Comparison of ENCODE assay signal across 12 mouse cellular contexts in genomic region chr10:44454753-44455152, GRCm38 (mm10).
DNase-seq lines count a peak whose midpoint lies in the region; ATAC-seq and TF ChIP-seq lines count a peak whose summit lies in the region.
"Had no signal": no experiment of that assay in that cellular context is flagged by ENCODE, and none has a peak within 500 bp of the region (broad histone marks: within the 10 kb centered on the region; RNA-seq: fewer than 3 reads in every experiment).

No protein-coding gene starts in this region.

- TF ChIP-seq EP300 in stomach, postnatal 0 days (optimal IDR thresholded peaks at IDR 0.05), result no peak

- no peak for ATAC-seq in lung, embryonic 14.5 days (ENCODE audit: insufficient read depth)
- no peak for ATAC-seq in intestine, embryonic 14.5 days (replicated peaks; ENCODE audit: low FRiP score, low TSS enrichment, low read depth)
- ATAC-seq in stomach, postnatal 0 days (ENCODE audit: low FRiP score, low TSS enrichment), result peak; percentile 84
- ATAC-seq in hindbrain, embryonic 13.5 days (ENCODE audit: low FRiP score), result no peak

- H3K4me3 ChIP-seq in gastrocnemius, adult 2 months, result peak overlapping the region; percentile 86
- H3K4me3 ChIP-seq in lung, embryonic 14.5 days (ENCODE audit: low read depth, low read length), result no peak overlapping the region
- peak overlapping the region; percentile 51 for H3K4me3 ChIP-seq in intestine, embryonic 14.5 days (ENCODE audit: low read depth, low read length)
- no peak overlapping the region for H3K4me3 ChIP-seq in stomach, postnatal 0 days (ENCODE audit: low read depth, low read length)
- no peak overlapping the region for H3K4me3 ChIP-seq in hindbrain, embryonic 13.5 days
- H3K4me3 ChIP-seq: hindbrain, embryonic 12.5 days; myocyte had no signal

- peak; percentile 48 for TF ChIP-seq CTCF in gastrocnemius, adult 2 months (IDR thresholded peaks at IDR 0.05)
- TF ChIP-seq CTCF in lung, embryonic 14.5 days (IDR thresholded peaks at IDR 0.05; ENCODE audit: low read depth), result peak; percentile 24; the same call in 1 of the 2 replicates
- TF ChIP-seq CTCF in stomach, postnatal 0 days (IDR thresholded peaks at IDR 0.05; ENCODE audit: low read depth), result peak; percentile 62

- 55% methylated on average over 4 of the region's 4 CpGs for WGBS in lung, embryonic 14.5 days
- 56% methylated on average over 4 of the region's 4 CpGs for WGBS in intestine, embryonic 14.5 days
- WGBS in stomach, postnatal 0 days, result 55% methylated on average over 4 of the region's 4 CpGs
- 76% methylated on average over 4 of the region's 4 CpGs for WGBS in hindbrain, embryonic 13.5 days

- DNase-seq in gastrocnemius, adult 2 months, result no peak
- DNase-seq in gastrocnemius, postnatal 14 days, result no peak
- DNase-seq in lung, embryonic 14.5 days, result peak; percentile 42
- no peak for DNase-seq in lung, postnatal 4 days
- DNase-seq in intestine, embryonic 14.5 days (ENCODE audit: low spot score), result no peak
- peak; percentile 45 for DNase-seq in stomach, postnatal 0 days (ENCODE audit: low spot score)
- no peak for DNase-seq in right cerebral cortex, postnatal 14 days
- DNase-seq: cerebellum, postnatal 25 days; right cerebral cortex, adult 18-20 months had no signal

- intact Hi-C loops in gastrocnemius, adult 2 months (cut with DNase I), result loop anchor here (2.0 to 5.0 kb wide), 5 partner anchors 73 to 593 kb away; partner anchors contain the start of gene Prdm1
- intact Hi-C loops in gastrocnemius, postnatal 14 days (cut with DNase I; ENCODE audit: low total_unique reads), result no loop called here

- H3K36me3 ChIP-seq in lung, embryonic 14.5 days (ENCODE audit: insufficient read depth), result no peaks in the 10 kb centered on the region
- H3K36me3 ChIP-seq in intestine, embryonic 14.5 days (ENCODE audit: control insufficient read depth, insufficient read depth, low read length), result no peaks in the 10 kb centered on the region
- H3K36me3 ChIP-seq in stomach, postnatal 0 days (ENCODE audit: control insufficient read depth, insufficient read depth, low read length), result no peaks in the 10 kb centered on the region
- H3K36me3 ChIP-seq in hindbrain, embryonic 13.5 days, result no peaks in the 10 kb centered on the region
- H3K36me3 ChIP-seq: hindbrain, embryonic 12.5 days had no signal

- H3K4me2 ChIP-seq in lung, embryonic 14.5 days, result 0 out of 2 replicates have a peak overlapping the region, but pooled peaks have one; percentile 10
- H3K4me2 ChIP-seq in intestine, embryonic 14.5 days (ENCODE audit: low read length), result peak overlapping the region; percentile 92
- H3K4me2 ChIP-seq in stomach, postnatal 0 days (replicated peaks; ENCODE audit: low read depth), result no peak overlapping the region
- H3K4me2 ChIP-seq in hindbrain, embryonic 13.5 days, result no peak overlapping the region
- H3K4me2 ChIP-seq: hindbrain, embryonic 12.5 days had no signal

- peak overlapping the region; percentile 67 for H3K27ac ChIP-seq in gastrocnemius, adult 2 months
- no peak overlapping the region for H3K27ac ChIP-seq in lung, embryonic 14.5 days (ENCODE audit: low read depth)
- H3K27ac ChIP-seq in intestine, embryonic 14.5 days (ENCODE audit: low read depth), result peak overlapping the region; percentile 14; the same call in 1 of the 2 replicates
- no peak overlapping the region for H3K27ac ChIP-seq in stomach, postnatal 0 days (replicated peaks)
- no peak overlapping the region for H3K27ac ChIP-seq in hindbrain, embryonic 13.5 days
- H3K27ac ChIP-seq: hindbrain, embryonic 12.5 days had no signal

- H3K9ac ChIP-seq in lung, embryonic 14.5 days, result no peak overlapping the region
- H3K9ac ChIP-seq in intestine, embryonic 14.5 days (ENCODE audit: low read length), result peak overlapping the region; percentile 54
- no peak overlapping the region for H3K9ac ChIP-seq in stomach, postnatal 0 days (ENCODE audit: low read length)
- H3K9ac ChIP-seq in hindbrain, embryonic 13.5 days, result no peak overlapping the region
- H3K9ac ChIP-seq: hindbrain, embryonic 12.5 days had no signal

- H3K4me1 ChIP-seq in lung, embryonic 14.5 days (ENCODE audit: insufficient read depth), result peaks cover 5% of the 10 kb centered on the region; the same call in 1 of the 2 replicates
- H3K4me1 ChIP-seq in intestine, embryonic 14.5 days (replicated peaks; ENCODE audit: control insufficient read depth, insufficient read depth, low read length), result peaks cover 14% of the 10 kb centered on the region
- no peaks in the 10 kb centered on the region for H3K4me1 ChIP-seq in stomach, postnatal 0 days (replicated peaks; ENCODE audit: control insufficient read depth, insufficient read depth)
- H3K4me1 ChIP-seq in hindbrain, embryonic 13.5 days (replicated peaks), result peaks cover 23% of the 10 kb centered on the region

- no peaks in the 10 kb centered on the region for H3K9me3 ChIP-seq in lung, embryonic 14.5 days (ENCODE audit: low read depth, low read length)
- H3K9me3 ChIP-seq in intestine, embryonic 14.5 days (ENCODE audit: control insufficient read depth, low read length), result no peaks in the 10 kb centered on the region
- no peaks in the 10 kb centered on the region for H3K9me3 ChIP-seq in stomach, postnatal 0 days (ENCODE audit: control insufficient read depth, low read length)
- no peaks in the 10 kb centered on the region for H3K9me3 ChIP-seq in hindbrain, embryonic 13.5 days
- H3K9me3 ChIP-seq: hindbrain, embryonic 12.5 days had no signal

- H3K27me3 ChIP-seq in lung, embryonic 14.5 days (ENCODE audit: insufficient read depth, low read length), result peaks cover 16% of the 10 kb centered on the region
- peaks cover 30% of the 10 kb centered on the region for H3K27me3 ChIP-seq in intestine, embryonic 14.5 days (replicated peaks; ENCODE audit: control insufficient read depth, insufficient read depth, low read length)
- H3K27me3 ChIP-seq in stomach, postnatal 0 days (ENCODE audit: control insufficient read depth, insufficient read depth, low read length), result no peaks in the 10 kb centered on the region
- H3K27me3 ChIP-seq in hindbrain, embryonic 13.5 days, result peaks cover 46% of the 10 kb centered on the region

Comparison
In these comparisons a context has a peak if more than half of its experiments do, and no peak if none do; other contexts are left out.
1. DNase-seq: peak in lung, embryonic 14.5 days (single experiment) and stomach, postnatal 0 days (single experiment); none in gastrocnemius, adult 2 months (single experiment), gastrocnemius, postnatal 14 days (single experiment), lung, postnatal 4 days (0 of 2), intestine, embryonic 14.5 days (single experiment) and right cerebral cortex, postnatal 14 days (single experiment).
2. H3K27ac ChIP-seq: peak in gastrocnemius, adult 2 months (single experiment) and intestine, embryonic 14.5 days (single experiment); none in lung, embryonic 14.5 days (single experiment), stomach, postnatal 0 days (single experiment) and hindbrain, embryonic 13.5 days (single experiment).
3. H3K4me3 ChIP-seq: peak in gastrocnemius, adult 2 months (single experiment) and intestine, embryonic 14.5 days (single experiment); none in lung, embryonic 14.5 days (single experiment), stomach, postnatal 0 days (single experiment) and hindbrain, embryonic 13.5 days (single experiment).
4. H3K4me2 ChIP-seq: peak in lung, embryonic 14.5 days (single experiment) and intestine, embryonic 14.5 days (single experiment); none in stomach, postnatal 0 days (single experiment) and hindbrain, embryonic 13.5 days (single experiment).
5. Peak in every context shown above with its lines, with median percentiles within 50 percentile points of each other: CTCF ChIP-seq.